In genomic region chr11:109244635-109245360, GRCm38 (mm10) we compare ENCODE assay signal across 7 mouse cellular contexts. TPM values are rescaled to one million over a fixed set of nuclear protein-coding genes. Genes with fewer than 3 reads are reported as not detected.
DNase-seq lines count a peak whose midpoint lies in the region; ATAC-seq and TF ChIP-seq lines count a peak whose summit lies in the region.

No protein-coding gene starts in this region.

- H3K27me3 ChIP-seq in E14TG2a.4 (ENCODE audit: insufficient read depth, low read length): peaks cover 20% of the 10 kb centered on the region
- peaks cover 11% of the 10 kb centered on the region for H3K27me3 ChIP-seq in heart, embryonic 14.5 days (ENCODE audit: control insufficient read depth, insufficient read depth, low read length)
- no peaks in the 10 kb centered on the region for H3K27me3 ChIP-seq in kidney, postnatal 0 days (ENCODE audit: insufficient read depth, low read length)
- no peaks in the 10 kb centered on the region for H3K27me3 ChIP-seq in neural tube, embryonic 14.5 days (ENCODE audit: control insufficient read depth, insufficient read depth, low read length)

- no peak for TF ChIP-seq POLR2A in cortical plate, adult 2 months (IDR thresholded peaks at IDR 0.05; ENCODE audit: extremely low read depth, insufficient read depth, low read length)

- 24% methylated on average over 23 of the region's 23 CpGs for WGBS in heart, embryonic 14.5 days
- 23% methylated on average over 23 of the region's 23 CpGs for WGBS in kidney, postnatal 0 days
- WGBS in neural tube, embryonic 14.5 days: 23% methylated on average over 23 of the region's 23 CpGs

- no peaks in the 10 kb centered on the region for H3K36me3 ChIP-seq in E14TG2a.4 (ENCODE audit: insufficient read depth, low read length)
- H3K36me3 ChIP-seq in heart, embryonic 14.5 days (ENCODE audit: control insufficient read depth, insufficient read depth, low read length): no peaks in the 10 kb centered on the region
- H3K36me3 ChIP-seq in kidney, postnatal 0 days (ENCODE audit: insufficient read depth, low read length): no peaks in the 10 kb centered on the region
- H3K36me3 ChIP-seq in neural tube, embryonic 14.5 days (ENCODE audit: control insufficient read depth, insufficient read depth, low read length): no peaks in the 10 kb centered on the region

- peaks cover 9% of the 10 kb centered on the region for H3K4me1 ChIP-seq in E14TG2a.4 (replicated peaks; ENCODE audit: low read depth, low read length)
- H3K4me1 ChIP-seq in cortical plate, adult 2 months (ENCODE audit: control insufficient read depth, insufficient read depth, low read length): no peaks in the 10 kb centered on the region
- H3K4me1 ChIP-seq in heart, embryonic 14.5 days (ENCODE audit: control insufficient read depth in 2 of 2, insufficient read depth in 2 of 2, low read length in 2 of 2): no peaks in the 10 kb centered on the region
- no peaks in the 10 kb centered on the region for H3K4me1 ChIP-seq in kidney, postnatal 0 days (replicated peaks; ENCODE audit: insufficient read depth, low read length)
- H3K4me1 ChIP-seq in neural tube, embryonic 14.5 days (ENCODE audit: control insufficient read depth, insufficient read depth, low read length): no peaks in the 10 kb centered on the region

- peak; percentile 55 for DNase-seq in R1 (ENCODE audit: low read depth, low spot score)
- peak; percentile 96 for DNase-seq in kidney, postnatal 0 days (ENCODE audit: low spot score)
- DNase-seq in lung, adult 18-20 months: peak; percentile 9 to 13

- no peak overlapping the region for H3K27ac ChIP-seq in cortical plate, adult 2 months (ENCODE audit: insufficient read depth, low read length)
- no peak overlapping the region for H3K27ac ChIP-seq in heart, embryonic 14.5 days (replicated peaks in 1 of 2; ENCODE audit: control insufficient read depth in 1 of 2, insufficient read depth in 1 of 2, low read depth in 2 of 2, low read length in 2 of 2)
- no peak overlapping the region for H3K27ac ChIP-seq in kidney, postnatal 0 days
- H3K27ac ChIP-seq in neural tube, embryonic 14.5 days (ENCODE audit: low read depth, low read length): no peak overlapping the region

- peak; percentile 60 for TF ChIP-seq CTCF in E14TG2a.4 (conservative IDR thresholded peaks at IDR 0.05; ENCODE audit: low read length)
- TF ChIP-seq CTCF in cortical plate, adult 2 months (IDR thresholded peaks at IDR 0.05; ENCODE audit: extremely low read depth, insufficient read depth, low read length): peak; percentile 72
- peak; percentile 91 for TF ChIP-seq CTCF in kidney, postnatal 0 days (IDR thresholded peaks at IDR 0.05; ENCODE audit: low read depth)

- H3K9me3 ChIP-seq in E14TG2a.4 (ENCODE audit: low read length): no peaks in the 10 kb centered on the region
- H3K9me3 ChIP-seq in heart, embryonic 14.5 days (ENCODE audit: control insufficient read depth, low read length): no peaks in the 10 kb centered on the region
- H3K9me3 ChIP-seq in kidney, postnatal 0 days (replicated peaks; ENCODE audit: low read length): no peaks in the 10 kb centered on the region
- H3K9me3 ChIP-seq in neural tube, embryonic 14.5 days (ENCODE audit: control insufficient read depth, low read length): no peaks in the 10 kb centered on the region

- peak overlapping the region; percentile 29; the same call in 1 of the 2 replicates for H3K4me2 ChIP-seq in heart, embryonic 14.5 days (ENCODE audit: low read length)
- H3K4me2 ChIP-seq in kidney, postnatal 0 days (ENCODE audit: low read length): 0 out of 2 replicates have a peak overlapping the region, but pooled peaks have one; percentile 34
- peak overlapping the region; percentile 33 for H3K4me2 ChIP-seq in neural tube, embryonic 14.5 days (ENCODE audit: low read depth, low read length)

- ATAC-seq in heart, embryonic 14.5 days (ENCODE audit: insufficient number of reproducible peaks, insufficient read depth, low FRiP score, low read depth): no peak
- ATAC-seq in kidney, postnatal 0 days (replicated peaks; ENCODE audit: low FRiP score, low read depth): peak; percentile 55
- peak; percentile 87 for ATAC-seq in neural tube, embryonic 14.5 days (ENCODE audit: low read depth)

- peak overlapping the region; percentile 70 for H3K4me3 ChIP-seq in E14TG2a.4 (replicated peaks; ENCODE audit: low read length)
- H3K4me3 ChIP-seq in cortical plate, adult 2 months (ENCODE audit: insufficient read depth, low read length): no peak overlapping the region
- no peak overlapping the region for H3K4me3 ChIP-seq in heart, embryonic 14.5 days (ENCODE audit: control insufficient read depth in 1 of 2, insufficient read depth in 1 of 2, low read depth in 1 of 2, low read length in 2 of 2)
- no peak overlapping the region for H3K4me3 ChIP-seq in kidney, postnatal 0 days (replicated peaks; ENCODE audit: low read depth, low read length)
- no peak overlapping the region for H3K4me3 ChIP-seq in neural tube, embryonic 14.5 days (ENCODE audit: low read depth, low read length)

- H3K9ac ChIP-seq in heart, embryonic 14.5 days (ENCODE audit: low read length): no peak overlapping the region
- H3K9ac ChIP-seq in kidney, postnatal 0 days (ENCODE audit: low read depth, low read length): no peak overlapping the region
- H3K9ac ChIP-seq in neural tube, embryonic 14.5 days (replicated peaks; ENCODE audit: low read depth, low read length): 0 out of 2 replicates have a peak overlapping the region, but pooled peaks have one; percentile 30

RNA-seq across cellular contexts. Expression of gene Rgs9, which starts 53.1 kb away (rescaled TPM):
- polyA plus RNA-seq in cortical plate, adult 2 months (2012; rRNA removed): 12.5 and 57.8 TPM in 2 replicates
- 0.66 and 0.82 TPM in 2 replicates for polyA plus RNA-seq in heart, embryonic 14.5 days (2014; fragmentation: Nextera tagmentation; extraction: Ambion mirVana)
- polyA plus RNA-seq in kidney, postnatal 0 days (2015; fragmentation: Nextera tagmentation; extraction: Ambion mirVana): 0.99 and 1.1 TPM in 2 replicates
- 7.1 and 16.1 TPM in 2 replicates for polyA plus RNA-seq in neural tube, embryonic 14.5 days (2014; fragmentation: Nextera tagmentation; extraction: Ambion mirVana)

Comparison
In these comparisons a context has a peak if more than half of its experiments do, and no peak if none do; other contexts are left out.
1. DNase-seq: peak in every context shown above with its lines; median percentile 96 in kidney, postnatal 0 days; 55 in R1; 11 in lung, adult 18-20 months.